Mouse (Mus musculus): Measurements from ENCODE around the gene Plcg2. TPM values are rescaled to one million over a fixed set of nuclear protein-coding genes. Genes with fewer than 3 reads are reported as not detected.
A peak's percentile ranks its signal among the peaks of the same experiment; 100 is the strongest.

Gene Plcg2
- polyA plus RNA-seq, 1 experiment from 2014 or later: 3.8 TPM

DNA sequence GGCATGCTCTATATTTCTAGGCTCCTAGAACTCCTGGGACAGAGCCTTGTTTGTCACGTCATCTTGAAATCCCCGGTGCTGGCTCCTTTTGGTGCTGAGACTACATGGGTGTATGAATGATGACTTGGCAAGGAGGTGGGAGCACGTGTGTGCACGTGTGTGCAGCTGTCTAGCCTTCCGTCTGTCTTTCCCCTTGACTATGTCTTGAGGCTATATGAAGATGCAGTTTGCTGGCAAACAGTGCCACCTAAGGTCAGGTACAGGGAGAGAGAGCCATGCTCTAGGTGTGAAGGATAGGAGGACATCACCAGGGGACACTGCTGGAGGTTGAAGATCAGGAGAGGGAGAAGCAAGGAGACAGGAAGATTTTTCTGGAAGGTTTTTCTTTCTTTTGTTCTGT lies 49.9 kb downstream of the Plcg2 start:
- no peak for ATAC-seq (ENCODE audit: insufficient number of reproducible peaks, low FRiP score, low TSS enrichment, low read depth)
- WGBS: 79% methylated on average over 5 of the region's 5 CpGs
- Histone ChIP-seq H3K4me3 (replicated peaks) (no peak overlapping the region), H3K9me3 (replicated peaks) (no peaks in the 10 kb centered on the region), H3K4me2 (replicated peaks) (no peak overlapping the region), H3K9ac (no peak overlapping the region), H3K27me3 (no peaks in the 10 kb centered on the region), H3K4me1 (no peaks in the 10 kb centered on the region), H3K27ac (replicated peaks) (no peak overlapping the region), H3K36me3 (no peaks in the 10 kb centered on the region)

DNA sequence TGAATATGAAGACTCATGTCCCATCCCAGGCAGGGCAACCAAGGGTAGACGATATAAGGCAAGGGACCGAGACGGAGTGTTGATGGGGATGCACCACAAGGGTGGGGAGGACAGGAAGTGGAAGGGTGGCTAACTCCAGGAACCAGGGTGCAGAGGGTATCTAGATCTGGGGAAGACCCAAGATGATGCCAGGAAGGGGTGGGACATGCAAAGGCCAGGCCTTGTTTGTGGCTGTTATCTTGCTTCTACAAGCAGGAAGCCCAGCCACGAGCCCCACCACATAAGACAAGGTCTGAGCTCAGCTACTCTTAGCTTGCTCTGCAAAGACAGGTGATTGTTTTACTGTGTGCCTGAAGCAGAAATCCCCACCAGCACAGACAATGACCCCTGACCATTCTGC lies 50.4 kb downstream of the Plcg2 start:
- WGBS: 87% methylated on average over 4 of the region's 4 CpGs
- Histone ChIP-seq H3K27ac (replicated peaks) (no peak overlapping the region), H3K4me2 (replicated peaks) (no peak overlapping the region), H3K27me3 (no peaks in the 10 kb centered on the region), H3K9ac (no peak overlapping the region), H3K36me3 (no peaks in the 10 kb centered on the region), H3K4me1 (no peaks in the 10 kb centered on the region), H3K4me3 (replicated peaks) (no peak overlapping the region), H3K9me3 (replicated peaks) (no peaks in the 10 kb centered on the region)
- ATAC-seq (ENCODE audit: insufficient number of reproducible peaks, low FRiP score, low TSS enrichment, low read depth): no peak

DNA sequence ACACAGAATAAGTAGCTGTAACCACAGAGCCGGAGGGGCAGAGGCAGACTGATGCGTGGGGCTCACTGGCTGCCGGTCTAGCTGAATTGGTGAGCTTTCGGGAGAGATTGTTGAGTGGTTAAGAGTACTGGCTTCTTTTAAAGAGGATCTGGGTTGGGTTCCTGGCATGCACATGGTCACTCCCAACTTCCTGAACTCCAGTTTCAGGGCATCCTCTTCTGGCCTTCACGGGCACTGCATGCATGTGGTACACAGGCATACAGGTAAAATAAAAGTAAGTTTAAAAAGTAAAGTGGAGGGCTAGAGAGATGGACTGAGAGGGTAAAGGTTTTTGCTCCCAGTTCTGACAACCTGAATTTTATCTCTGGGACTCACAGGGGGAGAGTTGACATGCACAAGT lies 52.4 kb downstream of the Plcg2 start:
- no peaks in the 10 kb centered on the region for H3K4me1 ChIP-seq
- WGBS: 85% methylated on average over 5 of the region's 5 CpGs
- ATAC-seq (ENCODE audit: insufficient number of reproducible peaks, low FRiP score, low TSS enrichment, low read depth): no peak
- no peak overlapping the region for H3K4me3 ChIP-seq (replicated peaks)
- no peaks in the 10 kb centered on the region for H3K9me3 ChIP-seq (replicated peaks)
- no peak overlapping the region for H3K9ac ChIP-seq
- no peak overlapping the region for H3K27ac ChIP-seq (replicated peaks)
- H3K27me3 ChIP-seq: no peaks in the 10 kb centered on the region
- no peak overlapping the region for H3K4me2 ChIP-seq (replicated peaks)
- no peaks in the 10 kb centered on the region for H3K36me3 ChIP-seq

DNA sequence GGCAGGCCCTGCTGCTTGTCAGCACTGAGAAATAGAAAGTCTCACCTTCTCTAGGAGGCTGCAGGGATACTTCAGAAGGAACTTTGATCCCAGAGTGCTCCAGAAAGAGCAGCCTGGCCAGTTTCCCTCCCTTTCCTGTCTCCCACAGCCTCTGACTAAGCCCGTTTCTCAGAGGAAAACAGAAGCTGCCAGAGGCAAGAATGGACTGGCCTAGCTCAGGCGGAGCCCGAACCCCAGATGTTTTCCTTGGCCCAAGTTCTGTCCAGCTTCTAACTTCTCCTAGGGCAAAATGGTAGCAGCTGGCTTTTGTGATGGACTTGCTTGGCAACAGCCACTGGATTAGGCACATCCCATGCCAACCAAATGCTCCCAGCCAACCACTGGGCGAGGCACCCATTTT lies 62.9 kb downstream of the Plcg2 start:
- H3K4me2 ChIP-seq (replicated peaks): no peak overlapping the region

DNA sequence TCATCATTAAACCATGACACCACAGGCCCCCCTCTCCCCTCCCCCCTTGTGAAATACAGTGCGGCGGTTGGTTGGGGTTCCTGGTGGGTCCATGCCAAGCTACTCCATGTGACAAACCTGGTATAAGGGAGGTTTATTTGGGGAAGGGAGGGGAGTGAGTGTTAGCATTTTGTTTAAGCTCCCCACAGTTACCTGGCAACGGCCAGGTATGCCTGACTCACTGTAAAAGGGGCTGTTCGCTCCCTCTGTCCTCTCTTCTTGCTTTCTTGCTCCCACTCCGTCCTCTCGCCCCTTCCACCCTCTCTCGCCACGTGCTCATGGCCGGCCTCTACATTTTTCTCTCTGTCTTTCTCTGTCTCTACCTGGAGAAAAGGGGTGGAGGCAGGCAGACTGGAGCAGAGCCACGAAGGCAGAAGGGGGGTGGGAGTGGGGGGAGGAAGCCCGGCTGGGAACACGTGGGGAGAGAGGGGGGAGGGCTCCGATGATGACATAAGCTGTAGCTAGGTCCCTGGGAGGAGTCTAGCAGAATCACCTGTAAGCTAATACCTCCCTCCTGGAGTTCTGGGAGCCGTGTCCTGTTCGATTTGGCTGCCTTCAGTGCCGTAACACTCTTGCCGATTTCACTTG lies 63.8 kb downstream of the Plcg2 start:
- WGBS: 19% methylated on average over 17 of the region's 17 CpGs
- Histone ChIP-seq H3K4me3 (replicated peaks) (peak overlapping the region; percentile 17), H3K9ac (no peak overlapping the region), H3K4me1 (peaks cover 11% of the 10 kb centered on the region; the same call in 1 of the 2 replicates), H3K9me3 (replicated peaks) (no peaks in the 10 kb centered on the region), H3K36me3 (no peaks in the 10 kb centered on the region), H3K27ac (replicated peaks) (no peak overlapping the region), H3K4me2 (replicated peaks) (peak overlapping the region; percentile 43), H3K27me3 (no peaks in the 10 kb centered on the region)
- 0 out of 2 replicates have a peak, but pooled peaks have one; percentile 27 for ATAC-seq (ENCODE audit: insufficient number of reproducible peaks, low FRiP score, low TSS enrichment, low read depth)

More for the DNA sequence above, 62.9 kb downstream of the Plcg2 start:
- H3K9me3 ChIP-seq (replicated peaks): no peaks in the 10 kb centered on the region
- H3K9ac ChIP-seq: no peak overlapping the region
- no peak for ATAC-seq (ENCODE audit: insufficient number of reproducible peaks, low FRiP score, low TSS enrichment, low read depth)
- peaks cover 11% of the 10 kb centered on the region; the same call in 1 of the 2 replicates for H3K4me1 ChIP-seq
- no peak overlapping the region for H3K27ac ChIP-seq (replicated peaks)
- no peaks in the 10 kb centered on the region for H3K27me3 ChIP-seq
- WGBS: 49% methylated on average over 4 of the region's 4 CpGs
- H3K36me3 ChIP-seq: no peaks in the 10 kb centered on the region
- no peak overlapping the region for H3K4me3 ChIP-seq (replicated peaks)

DNA sequence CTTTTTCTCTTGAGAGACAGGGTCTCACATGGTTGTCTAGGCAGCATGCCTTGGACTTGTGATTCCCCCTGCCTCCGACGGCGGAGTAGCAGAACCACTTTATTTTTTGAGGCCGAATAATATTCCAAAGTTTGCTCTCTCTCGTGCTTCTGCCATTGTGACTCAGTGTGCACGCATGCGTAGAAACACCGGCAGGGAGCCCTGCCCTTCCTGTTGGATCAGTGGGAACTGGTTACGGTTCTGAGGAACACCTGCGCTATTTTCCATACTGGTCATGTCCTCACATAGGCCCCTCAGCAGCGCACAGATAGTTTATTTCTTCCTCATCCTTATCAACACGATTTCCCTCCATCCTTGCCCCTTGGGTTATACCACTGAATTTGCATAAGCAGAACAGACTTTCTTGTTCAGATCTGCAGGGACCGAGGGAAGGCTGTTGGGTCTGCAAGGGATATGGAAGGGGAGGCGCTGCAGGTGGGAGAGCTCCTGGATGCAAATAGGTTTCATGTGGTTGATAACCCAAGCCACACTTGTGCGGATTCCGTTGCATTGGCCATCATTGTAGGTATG lies 64.4 kb downstream of the Plcg2 start:
- H3K36me3 ChIP-seq: no peaks in the 10 kb centered on the region
- no peak for ATAC-seq (ENCODE audit: insufficient number of reproducible peaks, low FRiP score, low TSS enrichment, low read depth)

DNA sequence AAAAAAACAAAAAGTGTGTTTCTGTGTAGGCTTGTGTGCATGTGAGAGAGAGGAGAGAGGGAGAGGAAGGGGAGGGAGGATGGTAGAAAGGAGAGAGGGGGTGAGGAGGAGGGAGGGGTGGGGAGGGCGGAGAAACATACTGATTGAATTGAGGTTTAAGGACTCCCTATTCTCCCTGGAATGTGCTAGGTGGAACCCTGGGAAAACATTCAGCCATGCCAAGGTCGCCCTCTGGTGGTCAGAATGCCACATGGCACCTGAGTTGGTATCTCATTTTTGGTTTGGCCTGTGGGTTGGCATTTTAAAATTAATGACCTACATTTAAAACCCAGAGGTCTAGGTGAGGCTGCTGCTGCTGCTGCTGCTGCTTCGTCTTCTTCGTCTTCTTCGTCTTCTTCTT lies 71.3 kb downstream of the Plcg2 start:
- Histone ChIP-seq H3K27ac (replicated peaks) (no peak overlapping the region), H3K9ac (no peak overlapping the region), H3K36me3 (no peaks in the 10 kb centered on the region), H3K9me3 (replicated peaks) (no peaks in the 10 kb centered on the region), H3K4me1 (no peaks in the 10 kb centered on the region), H3K4me2 (replicated peaks) (no peak overlapping the region), H3K27me3 (no peaks in the 10 kb centered on the region), H3K4me3 (replicated peaks) (no peak overlapping the region)
- no peak for ATAC-seq (ENCODE audit: insufficient number of reproducible peaks, low FRiP score, low TSS enrichment, low read depth)
- 37% methylated on average over 5 of the region's 5 CpGs for WGBS

More for the DNA sequence above, 64.4 kb downstream of the Plcg2 start:
- Histone ChIP-seq H3K9me3 (replicated peaks) (no peaks in the 10 kb centered on the region), H3K9ac (no peak overlapping the region), H3K4me1 (peaks cover 11% of the 10 kb centered on the region; the same call in 1 of the 2 replicates), H3K4me3 (replicated peaks) (peak overlapping the region; percentile 17), H3K27ac (replicated peaks) (no peak overlapping the region), H3K27me3 (no peaks in the 10 kb centered on the region), H3K4me2 (replicated peaks) (peak overlapping the region; percentile 43)
- WGBS: 39% methylated on average over 16 of the region's 16 CpGs

DNA sequence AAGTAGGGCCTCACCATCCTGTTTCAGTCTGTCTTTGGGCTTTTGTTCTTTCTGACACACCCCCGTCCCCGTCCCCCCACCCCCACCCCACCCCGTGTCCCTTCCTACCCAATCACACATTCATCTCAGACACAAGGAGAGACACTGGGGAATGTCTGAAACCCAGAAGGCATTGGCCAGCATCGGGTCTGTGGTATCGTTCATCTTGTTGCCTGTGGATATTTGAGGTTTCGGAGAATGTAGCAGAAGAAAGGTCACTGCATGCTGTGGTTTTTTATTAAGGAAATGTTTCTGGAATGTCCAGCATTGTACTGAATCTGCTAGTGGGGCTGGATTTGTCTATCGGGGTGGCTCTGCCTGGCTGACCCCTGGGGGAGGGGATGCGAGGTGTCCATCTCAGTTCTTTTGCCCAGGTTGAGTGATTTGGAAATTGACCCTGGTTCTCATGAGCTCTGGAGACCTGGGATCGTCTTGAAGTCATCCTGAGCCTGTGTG lies 78.2 kb downstream of the Plcg2 start:
- ATAC-seq (ENCODE audit: insufficient number of reproducible peaks, low FRiP score, low TSS enrichment, low read depth): no peak
- 58% methylated on average over 9 of the region's 9 CpGs for WGBS
- H3K36me3 ChIP-seq: no peaks in the 10 kb centered on the region
- H3K4me3 ChIP-seq (replicated peaks): no peak overlapping the region
- H3K4me2 ChIP-seq (replicated peaks): no peak overlapping the region
- H3K4me1 ChIP-seq: no peaks in the 10 kb centered on the region
- H3K27me3 ChIP-seq: no peaks in the 10 kb centered on the region
- no peaks in the 10 kb centered on the region for H3K9me3 ChIP-seq (replicated peaks)
- H3K27ac ChIP-seq (replicated peaks): no peak overlapping the region
- H3K9ac ChIP-seq: no peak overlapping the region

DNA sequence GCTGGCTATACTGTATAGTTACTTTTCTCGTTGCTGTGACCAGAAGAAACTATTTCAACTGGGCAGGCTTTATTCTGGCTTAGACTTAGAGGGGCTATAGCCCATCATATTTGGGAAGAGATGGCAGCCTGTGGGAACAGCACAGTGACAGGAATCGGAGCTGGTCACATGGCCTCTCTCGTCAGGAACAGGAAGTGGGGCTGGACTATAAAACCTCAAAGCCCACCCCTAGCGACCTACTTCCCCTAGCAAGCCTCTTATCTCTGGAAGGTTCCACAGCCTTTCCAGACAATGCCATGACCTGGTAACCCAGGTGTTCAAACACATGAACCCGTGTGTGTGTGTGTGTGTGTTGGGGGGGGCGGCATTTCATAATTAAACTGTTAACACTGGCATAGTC lies 79.0 kb downstream of the Plcg2 start:
- Histone ChIP-seq H3K36me3 (no peaks in the 10 kb centered on the region), H3K9ac (no peak overlapping the region), H3K4me1 (no peaks in the 10 kb centered on the region), H3K27me3 (no peaks in the 10 kb centered on the region), H3K4me2 (replicated peaks) (no peak overlapping the region), H3K4me3 (replicated peaks) (no peak overlapping the region), H3K27ac (replicated peaks) (no peak overlapping the region), H3K9me3 (replicated peaks) (no peaks in the 10 kb centered on the region)
- WGBS: 76% methylated on average over 6 of the region's 6 CpGs
- ATAC-seq (ENCODE audit: insufficient number of reproducible peaks, low FRiP score, low TSS enrichment, low read depth): no peak

DNA sequence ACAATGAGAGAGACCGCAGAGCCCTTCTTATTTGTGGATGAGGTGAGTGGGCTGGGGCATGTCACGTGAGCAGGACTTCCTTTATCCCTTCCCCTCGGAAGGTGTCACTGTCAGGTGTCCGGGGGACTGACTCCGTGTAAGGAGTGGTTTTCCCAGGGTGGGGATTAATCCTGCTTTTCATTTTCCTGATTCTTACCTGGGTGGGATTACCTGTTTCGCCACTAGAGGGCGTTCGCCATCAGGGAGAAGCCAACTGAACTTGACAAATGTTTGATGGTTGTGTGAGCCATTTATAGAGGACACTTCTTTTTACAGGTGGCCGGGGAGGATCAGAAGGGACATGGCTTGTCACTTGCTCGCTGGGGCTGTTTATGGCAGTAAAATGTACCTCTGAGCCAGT lies 79.8 kb downstream of the Plcg2 start:
- Histone ChIP-seq H3K27me3 (no peaks in the 10 kb centered on the region), H3K9ac (no peak overlapping the region), H3K27ac (replicated peaks) (no peak overlapping the region), H3K4me1 (no peaks in the 10 kb centered on the region), H3K4me2 (replicated peaks) (no peak overlapping the region), H3K36me3 (no peaks in the 10 kb centered on the region), H3K4me3 (replicated peaks) (no peak overlapping the region), H3K9me3 (replicated peaks) (no peaks in the 10 kb centered on the region)
- ATAC-seq (ENCODE audit: insufficient number of reproducible peaks, low FRiP score, low TSS enrichment, low read depth): no peak
- WGBS: 63% methylated on average over 10 of the region's 10 CpGs

DNA sequence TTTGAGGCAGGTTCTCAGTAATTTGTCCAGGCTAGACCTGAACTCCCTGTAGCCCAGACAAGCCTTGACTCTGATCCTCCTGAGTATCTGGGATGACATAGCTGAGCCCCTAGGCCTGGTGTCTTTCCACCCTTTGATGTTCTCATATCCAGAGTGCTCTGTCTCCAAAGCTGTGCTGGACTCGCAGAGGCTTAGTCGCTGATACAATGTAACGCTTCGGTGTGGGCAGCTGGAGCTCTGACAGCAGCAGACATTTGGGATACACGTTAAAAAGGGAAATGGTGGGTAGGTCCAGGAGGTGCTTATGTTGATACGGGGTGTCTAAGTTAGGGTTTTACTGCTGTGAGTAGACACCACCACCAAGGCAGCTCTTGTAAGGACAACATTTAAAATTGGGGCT lies 80.8 kb downstream of the Plcg2 start:
- WGBS: 81% methylated on average over 6 of the region's 6 CpGs

DNA sequence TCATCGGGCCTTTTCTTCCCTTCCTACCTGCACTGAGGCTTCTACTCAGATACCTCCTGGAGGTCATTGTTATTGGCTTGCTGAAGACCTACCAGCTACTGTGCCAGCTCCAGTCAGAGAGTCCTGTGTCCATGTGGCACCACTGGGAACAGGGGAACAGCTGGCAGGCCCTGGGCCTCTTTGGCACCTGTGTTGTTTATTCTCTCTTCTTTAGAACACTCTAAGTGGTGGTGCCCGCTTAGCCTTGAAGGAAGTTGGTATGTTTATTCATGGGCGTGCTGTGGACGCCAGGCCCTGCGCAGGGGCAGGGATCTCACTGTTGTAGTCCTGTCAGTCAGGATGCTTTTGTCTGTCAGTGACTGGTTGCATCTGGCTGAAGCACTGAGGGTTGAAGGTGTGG lies 95.8 kb downstream of the Plcg2 start:
- no peaks in the 10 kb centered on the region for H3K36me3 ChIP-seq
- H3K27ac ChIP-seq (replicated peaks): no peak overlapping the region
- no peak overlapping the region for H3K9ac ChIP-seq
- H3K27me3 ChIP-seq: no peaks in the 10 kb centered on the region
- 84% methylated on average over 5 of the region's 5 CpGs for WGBS
- no peak overlapping the region for H3K4me2 ChIP-seq (replicated peaks)
- H3K9me3 ChIP-seq (replicated peaks): no peaks in the 10 kb centered on the region
- H3K4me3 ChIP-seq (replicated peaks): no peak overlapping the region
- ATAC-seq (ENCODE audit: insufficient number of reproducible peaks, low FRiP score, low TSS enrichment, low read depth): no peak
- no peaks in the 10 kb centered on the region for H3K4me1 ChIP-seq

More for the DNA sequence above, 80.8 kb downstream of the Plcg2 start:
- no peak overlapping the region for H3K4me3 ChIP-seq (replicated peaks)
- no peak overlapping the region for H3K9ac ChIP-seq
- H3K4me2 ChIP-seq (replicated peaks): no peak overlapping the region
- H3K27me3 ChIP-seq: no peaks in the 10 kb centered on the region
- H3K4me1 ChIP-seq: no peaks in the 10 kb centered on the region
- no peak overlapping the region for H3K27ac ChIP-seq (replicated peaks)
- no peak for ATAC-seq (ENCODE audit: insufficient number of reproducible peaks, low FRiP score, low TSS enrichment, low read depth)
- no peaks in the 10 kb centered on the region for H3K36me3 ChIP-seq
- H3K9me3 ChIP-seq (replicated peaks): no peaks in the 10 kb centered on the region

Measured in embryonic facial prominence, embryonic 15.5 days (tissue).